Mouse (Mus musculus) urinary bladder, postnatal 36 days (tissue): ENCODE results near the gene Atl3.

Source experiments
- DNase-seq, 2 experiments: peaks; one replicate each; pipeline ENCODE4 v3.0.0; 2022; ENCODE audit warnings: low spot score in 2 of 2, mixed read lengths in 1 of 2

Atl3 gene

GRCm38 (mm10) chr19:7559986-7560385, 66.1 kb downstream of the Atl3 start:
- DNase-seq, result no peak

- no peak for DNase-seq
These were observed 67.6 kb downstream of the Atl3 start for GRCm38 (mm10) chr19:7561456-7561855.

GRCm38 (mm10) chr19:7562601-7563129, 68.8 kb downstream of the Atl3 start:
- DNase-seq, result no peak

- DNase-seq, result no peak
These were observed 69.8 kb downstream of the Atl3 start for GRCm38 (mm10) chr19:7563676-7564075.

GRCm38 (mm10) chr19:7564457-7564856, 70.6 kb downstream of the Atl3 start:
- no peak for DNase-seq

- DNase-seq, result no peak
These were observed 73.0 kb downstream of the Atl3 start for GRCm38 (mm10) chr19:7566826-7567225.

- DNase-seq, result no peak
These were observed 74.5 kb downstream of the Atl3 start for GRCm38 (mm10) chr19:7568364-7568763.

GRCm38 (mm10) chr19:7569650-7570049, 75.8 kb downstream of the Atl3 start:
- DNase-seq, result no peak

- DNase-seq, result no peak
These were observed 82.3 kb downstream of the Atl3 start for GRCm38 (mm10) chr19:7576180-7576579.

- DNase-seq, result no peak
These were observed 83.9 kb downstream of the Atl3 start for GRCm38 (mm10) chr19:7577710-7578109.

- peak in 1 of 2 experiments; percentile 21 for DNase-seq
These were observed 87.2 kb downstream of the Atl3 start for GRCm38 (mm10) chr19:7581042-7581441.

GRCm38 (mm10) chr19:7583101-7583500, 89.3 kb downstream of the Atl3 start:
- peak in 1 of 2 experiments; percentile 37 for DNase-seq

- no peak for DNase-seq
These were observed 89.8 kb downstream of the Atl3 start for GRCm38 (mm10) chr19:7583599-7583998.

GRCm38 (mm10) chr19:7585279-7585678, 91.4 kb downstream of the Atl3 start:
- DNase-seq, result no peak

GRCm38 (mm10) chr19:7585764-7586163, 91.9 kb downstream of the Atl3 start:
- no peak for DNase-seq
